Mouse (Mus musculus): Measurements from ENCODE around the gene Lrig2. TPM values are rescaled to one million over a fixed set of nuclear protein-coding genes. Genes with fewer than 3 reads are reported as not detected.

Gene Lrig2
- polyA plus RNA-seq, 1 experiment from 2014 or later = 11.2 TPM

GRCm38 (mm10) chr3:104407506-104407905 is 104.2 kb downstream of the Lrig2 start:
- H3K27ac ChIP-seq = no peak overlapping the region
- no peak overlapping the region for H3K4me2 ChIP-seq (ENCODE audit: low read length)
- no peak for DNase-seq (ENCODE audit: low spot score)
- ATAC-seq (replicated peaks; ENCODE audit: low FRiP score, low read depth) = no peak
- H3K4me1 ChIP-seq (replicated peaks; ENCODE audit: insufficient read depth, low read length) = no peaks in the 10 kb centered on the region
- H3K9me3 ChIP-seq (replicated peaks; ENCODE audit: low read length) = no peaks in the 10 kb centered on the region
- H3K9ac ChIP-seq (ENCODE audit: low read depth, low read length) = no peak overlapping the region
- no peaks in the 10 kb centered on the region for H3K27me3 ChIP-seq (ENCODE audit: insufficient read depth, low read length)
- no peaks in the 10 kb centered on the region for H3K36me3 ChIP-seq (ENCODE audit: insufficient read depth, low read length)
- TF ChIP-seq CTCF (IDR thresholded peaks at IDR 0.05; ENCODE audit: low read depth) = no peak
- H3K4me3 ChIP-seq (replicated peaks; ENCODE audit: low read depth, low read length) = no peak overlapping the region
- WGBS = 54% methylated on average over 7 of the region's 7 CpGs

GRCm38 (mm10) chr3:104403582-104403981 is 108.1 kb downstream of the Lrig2 start:
- ATAC-seq (replicated peaks; ENCODE audit: low FRiP score, low read depth) (no peak), DNase-seq (ENCODE audit: low spot score) (no peak)
- TF ChIP-seq CTCF (IDR thresholded peaks at IDR 0.05; ENCODE audit: low read depth) = no peak
- Histone ChIP-seq H3K9me3 (replicated peaks; ENCODE audit: low read length) (no peaks in the 10 kb centered on the region), H3K4me2 (ENCODE audit: low read length) (no peak overlapping the region), H3K4me3 (replicated peaks; ENCODE audit: low read depth, low read length) (no peak overlapping the region), H3K4me1 (replicated peaks; ENCODE audit: insufficient read depth, low read length) (no peaks in the 10 kb centered on the region), H3K36me3 (ENCODE audit: insufficient read depth, low read length) (no peaks in the 10 kb centered on the region), H3K27ac (no peak overlapping the region), H3K27me3 (ENCODE audit: insufficient read depth, low read length) (no peaks in the 10 kb centered on the region), H3K9ac (ENCODE audit: low read depth, low read length) (no peak overlapping the region)
- WGBS = 61% methylated on average over 4 of the region's 4 CpGs

- ATAC-seq (replicated peaks; ENCODE audit: low FRiP score, low read depth) (no peak), DNase-seq (ENCODE audit: low spot score) (no peak)
- Histone ChIP-seq H3K9ac (ENCODE audit: low read depth, low read length) (no peak overlapping the region), H3K4me1 (replicated peaks; ENCODE audit: insufficient read depth, low read length) (no peaks in the 10 kb centered on the region), H3K36me3 (ENCODE audit: insufficient read depth, low read length) (no peaks in the 10 kb centered on the region), H3K9me3 (replicated peaks; ENCODE audit: low read length) (no peaks in the 10 kb centered on the region), H3K27me3 (ENCODE audit: insufficient read depth, low read length) (no peaks in the 10 kb centered on the region), H3K4me3 (replicated peaks; ENCODE audit: low read depth, low read length) (no peak overlapping the region), H3K4me2 (ENCODE audit: low read length) (no peak overlapping the region), H3K27ac (no peak overlapping the region)
- WGBS = 76% methylated on average over 2 of the region's 2 CpGs
- no peak for TF ChIP-seq CTCF (IDR thresholded peaks at IDR 0.05; ENCODE audit: low read depth)
Measured at GRCm38 (mm10) chr3:104401176-104401575, 110.5 kb downstream of the Lrig2 start.

- no peaks in the 10 kb centered on the region for H3K36me3 ChIP-seq (ENCODE audit: insufficient read depth, low read length)
- no peak overlapping the region for H3K4me3 ChIP-seq (replicated peaks; ENCODE audit: low read depth, low read length)
- H3K4me2 ChIP-seq (ENCODE audit: low read length) = no peak overlapping the region
- H3K27me3 ChIP-seq (ENCODE audit: insufficient read depth, low read length) = no peaks in the 10 kb centered on the region
- no peaks in the 10 kb centered on the region for H3K9me3 ChIP-seq (replicated peaks; ENCODE audit: low read length)
- H3K9ac ChIP-seq (ENCODE audit: low read depth, low read length) = no peak overlapping the region
- no peak for DNase-seq (ENCODE audit: low spot score)
- H3K27ac ChIP-seq = no peak overlapping the region
- no peak for TF ChIP-seq CTCF (IDR thresholded peaks at IDR 0.05; ENCODE audit: low read depth)
- H3K4me1 ChIP-seq (replicated peaks; ENCODE audit: insufficient read depth, low read length) = no peaks in the 10 kb centered on the region
- no peak for ATAC-seq (replicated peaks; ENCODE audit: low FRiP score, low read depth)
- 71% methylated on average over 5 of the region's 5 CpGs for WGBS
Measured at GRCm38 (mm10) chr3:104400126-104400525, 111.6 kb downstream of the Lrig2 start.

- Histone ChIP-seq H3K9ac (ENCODE audit: low read depth, low read length) (no peak overlapping the region), H3K27ac (no peak overlapping the region), H3K36me3 (ENCODE audit: insufficient read depth, low read length) (no peaks in the 10 kb centered on the region), H3K4me2 (ENCODE audit: low read length) (no peak overlapping the region), H3K4me1 (replicated peaks; ENCODE audit: insufficient read depth, low read length) (no peaks in the 10 kb centered on the region), H3K4me3 (replicated peaks; ENCODE audit: low read depth, low read length) (no peak overlapping the region), H3K27me3 (ENCODE audit: insufficient read depth, low read length) (no peaks in the 10 kb centered on the region), H3K9me3 (replicated peaks; ENCODE audit: low read length) (no peaks in the 10 kb centered on the region)
- 72% methylated on average over 10 of the region's 10 CpGs for WGBS
- no peak for TF ChIP-seq CTCF (IDR thresholded peaks at IDR 0.05; ENCODE audit: low read depth)
- ATAC-seq (replicated peaks; ENCODE audit: low FRiP score, low read depth) (no peak), DNase-seq (ENCODE audit: low spot score) (no peak)
Measured at GRCm38 (mm10) chr3:104399296-104400045, 112.2 kb downstream of the Lrig2 start.

- Histone ChIP-seq H3K27ac (no peak overlapping the region), H3K9ac (ENCODE audit: low read depth, low read length) (no peak overlapping the region), H3K4me1 (replicated peaks; ENCODE audit: insufficient read depth, low read length) (no peaks in the 10 kb centered on the region), H3K27me3 (ENCODE audit: insufficient read depth, low read length) (no peaks in the 10 kb centered on the region), H3K9me3 (replicated peaks; ENCODE audit: low read length) (no peaks in the 10 kb centered on the region), H3K4me3 (replicated peaks; ENCODE audit: low read depth, low read length) (no peak overlapping the region), H3K4me2 (ENCODE audit: low read length) (no peak overlapping the region), H3K36me3 (ENCODE audit: insufficient read depth, low read length) (no peaks in the 10 kb centered on the region)
- DNase-seq (ENCODE audit: low spot score) (no peak), ATAC-seq (replicated peaks; ENCODE audit: low FRiP score, low read depth) (no peak)
- no peak for TF ChIP-seq CTCF (IDR thresholded peaks at IDR 0.05; ENCODE audit: low read depth)
- 84% methylated on average over 9 of the region's 9 CpGs for WGBS
Measured at GRCm38 (mm10) chr3:104397316-104397715, 114.4 kb downstream of the Lrig2 start.

DNA sequence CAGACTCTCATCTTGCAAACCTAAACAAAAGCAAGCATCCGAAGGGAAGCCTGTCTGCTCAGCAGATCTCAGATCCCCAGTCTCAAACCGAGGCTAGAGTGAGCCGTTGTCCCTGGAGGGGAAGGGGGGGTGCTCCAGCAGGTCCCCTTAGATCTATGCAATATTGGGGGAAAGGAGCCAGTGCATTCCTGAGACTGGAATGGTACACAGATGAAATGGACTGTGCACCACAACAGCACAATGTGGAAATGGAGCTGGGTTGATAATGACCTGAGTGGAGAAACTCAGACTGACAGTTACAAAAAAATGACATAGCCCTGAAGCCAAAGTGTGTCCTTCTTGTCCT is 115.0 kb downstream of the Lrig2 start:
- Histone ChIP-seq H3K27me3 (ENCODE audit: insufficient read depth, low read length) (no peaks in the 10 kb centered on the region), H3K4me3 (replicated peaks; ENCODE audit: low read depth, low read length) (no peak overlapping the region), H3K9ac (ENCODE audit: low read depth, low read length) (no peak overlapping the region), H3K27ac (no peak overlapping the region), H3K4me1 (replicated peaks; ENCODE audit: insufficient read depth, low read length) (no peaks in the 10 kb centered on the region), H3K9me3 (replicated peaks; ENCODE audit: low read length) (no peaks in the 10 kb centered on the region), H3K36me3 (ENCODE audit: insufficient read depth, low read length) (no peaks in the 10 kb centered on the region), H3K4me2 (ENCODE audit: low read length) (no peak overlapping the region)
- no peak for DNase-seq (ENCODE audit: low spot score)
- no peak for ATAC-seq (replicated peaks; ENCODE audit: low FRiP score, low read depth)
- no peak for TF ChIP-seq CTCF (IDR thresholded peaks at IDR 0.05; ENCODE audit: low read depth)
- 52% methylated on average over 3 of the region's 3 CpGs for WGBS
